Mouse (Mus musculus): Measurements from ENCODE around the gene Tmem238l. TPM values are rescaled to one million over a fixed set of nuclear protein-coding genes. Genes with fewer than 3 reads are reported as not detected.

The Tmem238l gene
- polyA plus RNA-seq, 1 experiment: not detected

DNA sequence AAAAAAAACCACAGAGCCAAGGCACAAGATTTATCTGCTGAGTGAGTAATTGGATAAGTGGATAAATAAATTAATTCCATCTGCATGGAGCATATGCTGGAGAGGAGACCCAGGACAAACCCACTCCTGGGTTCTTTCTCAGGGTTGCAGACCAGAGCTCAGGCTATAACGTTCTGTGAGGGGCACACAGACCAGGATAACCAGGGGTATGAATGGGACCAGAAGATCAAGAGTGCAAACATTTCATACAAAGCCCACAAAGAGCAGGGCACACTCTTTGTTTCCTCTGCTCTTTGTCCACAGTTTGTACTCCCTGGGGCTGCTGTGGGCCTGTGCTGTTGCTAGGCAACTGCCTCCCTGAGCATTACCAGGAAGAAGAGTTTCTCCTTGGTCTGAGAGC is 45.3 kb downstream of the Tmem238l start:
- Histone ChIP-seq H3K4me1 (ENCODE audit: control insufficient read depth, insufficient read depth, low read length) (no peaks in the 10 kb centered on the region), H3K27ac (ENCODE audit: control insufficient read depth, insufficient read depth, low read depth, low read length, poor library complexity) (no peak overlapping the region), H3K4me3 (replicated peaks; ENCODE audit: control insufficient read depth, low read depth, low read length) (no peak overlapping the region)
- TF ChIP-seq POLR2A (IDR thresholded peaks at IDR 0.05; ENCODE audit: borderline replicate concordance, control insufficient read depth, low read depth, low read length) (no peak), CTCF (IDR thresholded peaks at IDR 0.05; ENCODE audit: control insufficient read depth, insufficient read depth, low read length) (no peak)
- 62% methylated on average over 1 of the region's 1 CpGs for WGBS

DNA sequence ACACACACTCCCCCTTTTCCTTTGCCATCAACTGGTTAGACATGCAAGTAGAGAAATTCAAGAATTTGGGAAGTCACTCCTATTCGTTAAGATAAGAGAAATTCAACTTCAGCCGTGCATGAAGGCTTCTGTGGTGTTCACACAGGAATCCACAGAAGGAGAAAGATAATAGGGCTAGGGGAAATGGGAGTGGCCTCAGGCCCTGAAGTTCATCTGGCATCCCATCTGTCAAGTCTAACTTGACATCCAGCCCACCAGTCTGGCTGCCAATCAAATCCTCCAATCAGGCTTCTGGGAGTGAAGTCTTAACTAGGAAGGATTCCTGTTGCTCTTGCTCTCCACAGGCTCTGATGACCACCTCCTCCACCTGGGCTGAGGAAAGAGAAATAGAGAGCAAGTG is 46.5 kb downstream of the Tmem238l start:
- no peak overlapping the region for H3K27ac ChIP-seq (ENCODE audit: control insufficient read depth, insufficient read depth, low read depth, low read length, poor library complexity)
- H3K4me1 ChIP-seq (ENCODE audit: control insufficient read depth, insufficient read depth, low read length): no peaks in the 10 kb centered on the region
- no peak overlapping the region for H3K4me3 ChIP-seq (replicated peaks; ENCODE audit: control insufficient read depth, low read depth, low read length)
- TF ChIP-seq POLR2A (IDR thresholded peaks at IDR 0.05; ENCODE audit: borderline replicate concordance, control insufficient read depth, low read depth, low read length) (no peak), CTCF (IDR thresholded peaks at IDR 0.05; ENCODE audit: control insufficient read depth, insufficient read depth, low read length) (no peak)
- WGBS: 7% methylated on average over 2 of the region's 2 CpGs

DNA sequence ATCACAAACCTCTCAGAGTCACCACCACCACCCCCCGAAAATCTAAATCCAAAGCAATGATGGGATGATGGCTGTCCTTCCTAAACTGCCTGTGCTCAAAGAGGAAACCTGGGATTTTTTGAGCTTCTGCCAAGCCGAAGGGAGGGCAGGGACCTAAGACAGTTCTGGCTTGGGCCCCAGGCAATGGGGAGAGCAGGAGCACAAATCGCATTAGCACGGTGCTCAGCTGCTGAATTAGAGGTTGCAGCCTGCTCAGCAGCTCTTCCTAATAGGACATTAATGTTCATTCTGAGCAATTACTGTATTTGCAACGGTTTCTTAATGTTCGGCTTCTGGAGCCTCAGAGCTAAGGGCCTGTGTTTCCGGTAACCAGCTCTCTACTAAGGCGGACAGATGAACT is 51.5 kb downstream of the Tmem238l start:
- H3K27ac ChIP-seq (ENCODE audit: control insufficient read depth, insufficient read depth, low read depth, low read length, poor library complexity): no peak overlapping the region
- H3K4me1 ChIP-seq (ENCODE audit: control insufficient read depth, insufficient read depth, low read length): no peaks in the 10 kb centered on the region
- no peak overlapping the region for H3K4me3 ChIP-seq (replicated peaks; ENCODE audit: control insufficient read depth, low read depth, low read length)
- no peak for TF ChIP-seq CTCF (IDR thresholded peaks at IDR 0.05; ENCODE audit: control insufficient read depth, insufficient read depth, low read length)
- TF ChIP-seq POLR2A (IDR thresholded peaks at IDR 0.05; ENCODE audit: borderline replicate concordance, control insufficient read depth, low read depth, low read length): no peak
- 82% methylated on average over 8 of the region's 8 CpGs for WGBS

DNA sequence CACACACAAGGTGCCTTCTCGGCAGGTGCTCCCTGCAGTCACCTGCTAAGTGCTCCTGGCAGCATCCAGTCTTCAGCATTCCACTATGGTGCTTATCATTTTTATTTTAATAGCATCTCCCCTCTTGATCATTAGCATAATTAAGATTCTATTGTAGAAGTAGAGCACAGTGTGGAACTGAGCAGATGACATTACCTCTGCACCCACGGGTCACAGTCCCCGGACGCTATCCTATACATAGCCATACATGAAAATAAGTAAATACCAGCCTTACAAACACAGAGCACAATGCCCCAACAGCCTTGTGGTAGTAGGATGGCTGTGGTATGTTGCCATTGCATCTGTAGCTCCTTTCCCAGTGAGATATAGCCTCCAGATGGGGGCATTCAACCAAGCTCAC is 52.1 kb downstream of the Tmem238l start:
- WGBS: 85% methylated on average over 4 of the region's 4 CpGs
- Histone ChIP-seq H3K4me1 (ENCODE audit: control insufficient read depth, insufficient read depth, low read length) (no peaks in the 10 kb centered on the region), H3K4me3 (replicated peaks; ENCODE audit: control insufficient read depth, low read depth, low read length) (no peak overlapping the region), H3K27ac (ENCODE audit: control insufficient read depth, insufficient read depth, low read depth, low read length, poor library complexity) (no peak overlapping the region)
- TF ChIP-seq CTCF (IDR thresholded peaks at IDR 0.05; ENCODE audit: control insufficient read depth, insufficient read depth, low read length) (no peak), POLR2A (IDR thresholded peaks at IDR 0.05; ENCODE audit: borderline replicate concordance, control insufficient read depth, low read depth, low read length) (no peak)

DNA sequence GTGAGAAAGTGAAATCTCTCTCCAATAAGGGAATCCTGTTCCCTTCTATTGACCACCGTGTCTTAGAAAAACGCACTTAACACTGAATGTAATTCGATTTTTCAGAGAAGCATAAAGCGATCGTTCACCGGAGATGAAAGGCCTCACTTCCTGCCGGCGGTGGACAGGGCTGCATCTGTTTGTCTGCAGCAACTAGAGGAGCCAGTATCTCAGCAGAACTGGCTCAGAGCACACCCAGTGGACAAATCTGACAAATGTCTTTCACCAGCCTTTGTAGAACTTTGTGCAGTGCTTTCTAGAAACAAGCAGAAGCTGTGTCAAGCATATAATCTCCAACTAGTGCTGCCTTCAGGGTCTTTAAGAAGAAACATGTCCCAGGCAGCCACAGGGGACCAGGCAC is 54.0 kb downstream of the Tmem238l start:
- no peaks in the 10 kb centered on the region for H3K4me1 ChIP-seq (ENCODE audit: control insufficient read depth, insufficient read depth, low read length)
- 5% methylated on average over 8 of the region's 8 CpGs for WGBS
- H3K4me3 ChIP-seq (replicated peaks; ENCODE audit: control insufficient read depth, low read depth, low read length): no peak overlapping the region
- no peak for TF ChIP-seq POLR2A (IDR thresholded peaks at IDR 0.05; ENCODE audit: borderline replicate concordance, control insufficient read depth, low read depth, low read length)
- no peak for TF ChIP-seq CTCF (IDR thresholded peaks at IDR 0.05; ENCODE audit: control insufficient read depth, insufficient read depth, low read length)
- no peak overlapping the region for H3K27ac ChIP-seq (ENCODE audit: control insufficient read depth, insufficient read depth, low read depth, low read length, poor library complexity)

DNA sequence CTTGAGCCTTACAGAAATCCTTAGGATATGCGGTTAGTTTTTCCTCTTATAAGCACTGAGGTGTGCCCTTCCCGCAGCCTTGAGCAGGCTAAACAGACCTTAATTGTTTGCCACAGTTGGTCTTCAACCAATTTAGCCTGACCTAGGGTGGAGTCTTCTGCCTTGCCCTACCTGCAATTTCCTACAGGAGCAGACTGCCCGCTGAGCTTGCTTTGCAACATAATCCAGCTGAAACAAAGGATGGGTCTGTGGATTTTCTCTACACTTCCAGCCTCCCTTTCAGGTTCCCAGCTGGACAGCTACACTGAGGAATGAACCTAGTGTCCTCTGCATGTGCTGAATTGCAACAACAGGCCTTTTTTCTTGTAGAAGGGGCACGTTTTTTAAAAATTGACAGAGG is 55.2 kb downstream of the Tmem238l start:
- no peak for TF ChIP-seq POLR2A (IDR thresholded peaks at IDR 0.05; ENCODE audit: borderline replicate concordance, control insufficient read depth, low read depth, low read length)
- no peak for TF ChIP-seq CTCF (IDR thresholded peaks at IDR 0.05; ENCODE audit: control insufficient read depth, insufficient read depth, low read length)
- Histone ChIP-seq H3K27ac (ENCODE audit: control insufficient read depth, insufficient read depth, low read depth, low read length, poor library complexity) (no peak overlapping the region), H3K4me3 (replicated peaks; ENCODE audit: control insufficient read depth, low read depth, low read length) (no peak overlapping the region), H3K4me1 (ENCODE audit: control insufficient read depth, insufficient read depth, low read length) (no peaks in the 10 kb centered on the region; the same call in 1 of the 2 replicates)
- WGBS: 57% methylated on average over 4 of the region's 4 CpGs

Other genes starting within 250 kb of the Tmem238l start
- not detected in 2 replicates for gene Pirt, start 44.7 kb upstream of the Tmem238l start, polyA plus RNA-seq (2011; ENCODE audit: insufficient read depth, insufficient read length, low replicate concordance, missing spikeins)
- 0.61 TPM in 1 of 2 replicates, not detected in the other for gene Tmem220, start 68.5 kb downstream of the Tmem238l start, polyA plus RNA-seq (2011; ENCODE audit: insufficient read depth, insufficient read length, low replicate concordance, missing spikeins)
- gene Adprm, start 96.0 kb downstream of the Tmem238l start, polyA plus RNA-seq (2011; ENCODE audit: insufficient read depth, insufficient read length, low replicate concordance, missing spikeins): 6.9 and 15.4 TPM in 2 replicates
- 3.2 and 5.0 TPM in 2 replicates for gene Sco1, start 96.0 kb downstream of the Tmem238l start, polyA plus RNA-seq (2011; ENCODE audit: insufficient read depth, insufficient read length, low replicate concordance, missing spikeins)
- gene Myh3, start 121.7 kb downstream of the Tmem238l start, polyA plus RNA-seq (2011; ENCODE audit: insufficient read depth, insufficient read length, low replicate concordance, missing spikeins): not detected in 2 replicates
- 1.7 and 6.8 TPM in 2 replicates for gene Myh2, start 214.4 kb downstream of the Tmem238l start, polyA plus RNA-seq (2011; ENCODE audit: insufficient read depth, insufficient read length, low replicate concordance, missing spikeins)
- gene Myh1, start 243.4 kb downstream of the Tmem238l start, polyA plus RNA-seq (2011; ENCODE audit: insufficient read depth, insufficient read length, low replicate concordance, missing spikeins): 11.4 and 12.9 TPM in 2 replicates